Mouse (Mus musculus): ENCODE data around the gene Tap2.

GRCm38 (mm10) chr17:34203444-34203843 lies at the start of gene Tap2:
- TF ChIP-seq CTCF (IDR thresholded peaks at IDR 0.05; ENCODE audit: borderline replicate concordance, extremely low read depth, insufficient read depth, insufficient read length) (no peak), POLR2A (IDR thresholded peaks at IDR 0.05; ENCODE audit: borderline replicate concordance, extremely low read depth, insufficient read depth, insufficient read length, poor library complexity, severe bottlenecking) (no peak)

All from brain, embryonic 14.5 days (tissue).